Mouse (Mus musculus): Measurements from ENCODE around the gene Gm39566. TPM values are rescaled to one million over a fixed set of nuclear protein-coding genes. Genes with fewer than 3 reads are reported as not detected.

Gene Gm39566
- polyA plus RNA-seq, 2 experiments from 2014 or later = not detected

- no peak for ATAC-seq
Observed at GRCm38 (mm10) chr11:69795983-69796435, 19.1 kb downstream of the Gm39566 start.

GRCm38 (mm10) chr11:69795168-69795982, 19.7 kb downstream of the Gm39566 start, which contains the start of gene Chrnb1:
Chrnb1 (minus strand) TSS chr11:69795943.
- peak; percentile 100 for ATAC-seq

- no peak for ATAC-seq
Observed at GRCm38 (mm10) chr11:69793429-69793828, 21.7 kb downstream of the Gm39566 start.

- ATAC-seq = no peak
Observed at GRCm38 (mm10) chr11:69791420-69791819, 23.7 kb downstream of the Gm39566 start.

- no peak for ATAC-seq
Observed at GRCm38 (mm10) chr11:69789431-69789830, 25.7 kb downstream of the Gm39566 start.

- ATAC-seq = no peak
Observed at GRCm38 (mm10) chr11:69787306-69787705, 27.8 kb downstream of the Gm39566 start.

GRCm38 (mm10) chr11:69784793-69785272, 30.3 kb downstream of the Gm39566 start:
- ATAC-seq = no peak

GRCm38 (mm10) chr11:69781828-69782227, 33.3 kb downstream of the Gm39566 start:
- no peak for ATAC-seq

GRCm38 (mm10) chr11:69778985-69779384, 36.1 kb downstream of the Gm39566 start:
- no peak for ATAC-seq

GRCm38 (mm10) chr11:69778258-69778982, 36.7 kb downstream of the Gm39566 start:
- no peak for ATAC-seq

- ATAC-seq = no peak
Observed at GRCm38 (mm10) chr11:69777504-69778257, 37.4 kb downstream of the Gm39566 start.

- ATAC-seq = no peak
Observed at GRCm38 (mm10) chr11:69776488-69776887, 38.6 kb downstream of the Gm39566 start.

GRCm38 (mm10) chr11:69775716-69776115, 39.4 kb downstream of the Gm39566 start:
- no peak for ATAC-seq

- ATAC-seq = no peak
Observed at GRCm38 (mm10) chr11:69774961-69775360, 40.1 kb downstream of the Gm39566 start.

- no peak for ATAC-seq
Observed at GRCm38 (mm10) chr11:69767625-69767909, 47.5 kb downstream of the Gm39566 start.

- no peak for ATAC-seq
Observed at GRCm38 (mm10) chr11:69766872-69767624, 48.0 kb downstream of the Gm39566 start.

- ATAC-seq = peak; percentile 85
Observed at GRCm38 (mm10) chr11:69766126-69766609, 48.9 kb downstream of the Gm39566 start.

- peak; percentile 38 for ATAC-seq
Observed at GRCm38 (mm10) chr11:69765221-69766125, 49.6 kb downstream of the Gm39566 start, which contains the start of gene Zbtb4. Zbtb4 (plus strand) TSS chr11:69765912.

GRCm38 (mm10) chr11:69763551-69763950, 51.5 kb downstream of the Gm39566 start:
- no peak for ATAC-seq

GRCm38 (mm10) chr11:69761868-69762267, 53.2 kb downstream of the Gm39566 start, which contains the start of gene Slc35g3:
Slc35g3 (minus strand) TSS chr11:69761968.
- ATAC-seq = no peak
